Mouse (Mus musculus): ENCODE measurements at regions not wholly inside any gene's neighbourhood (a gene's known extent, or its start where the extent isn't known, plus 50 kb on each side); places are given as distances from the start of the nearest gene placed in this dataset.
"Not testable (repeated sequence)": the region's sequence is repeated elsewhere in the genome, so short reads cannot be mapped to it uniquely, and the experiment has no call there.

DNA sequence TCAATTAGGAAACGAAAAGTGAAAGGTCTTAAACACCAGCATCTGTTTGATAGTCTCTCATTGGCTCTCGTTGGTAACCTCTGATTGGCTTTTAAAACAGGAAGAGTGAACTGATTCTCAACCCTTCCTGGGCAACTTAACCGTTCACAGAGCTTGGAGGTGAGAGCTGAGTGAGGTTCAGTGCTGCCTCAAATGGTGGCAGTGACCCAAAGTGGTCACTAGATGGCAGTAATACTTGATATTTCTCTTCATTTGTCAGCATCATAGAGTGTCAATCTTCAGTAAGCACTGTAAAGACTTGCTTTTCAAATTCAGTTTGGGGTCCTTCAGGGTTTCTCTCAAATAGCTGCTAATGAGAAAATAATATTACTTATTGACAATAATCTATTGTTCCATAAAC, 321.8 kb upstream of the Gdi2 start:
- not testable (repeated sequence) for DNase-seq (ENCODE audit: low spot score in 2 of 2)

GRCm38 (mm10) chr13:3221005-3221621, 316.8 kb upstream of the Gdi2 start:
- not testable (repeated sequence) for DNase-seq (ENCODE audit: low spot score in 2 of 2)

- peak in 1 of 2 experiments; percentile 27 for DNase-seq (ENCODE audit: low spot score in 2 of 2)
These were observed 316.2 kb upstream of the Gdi2 start for GRCm38 (mm10) chr13:3221622-3222021.

DNA sequence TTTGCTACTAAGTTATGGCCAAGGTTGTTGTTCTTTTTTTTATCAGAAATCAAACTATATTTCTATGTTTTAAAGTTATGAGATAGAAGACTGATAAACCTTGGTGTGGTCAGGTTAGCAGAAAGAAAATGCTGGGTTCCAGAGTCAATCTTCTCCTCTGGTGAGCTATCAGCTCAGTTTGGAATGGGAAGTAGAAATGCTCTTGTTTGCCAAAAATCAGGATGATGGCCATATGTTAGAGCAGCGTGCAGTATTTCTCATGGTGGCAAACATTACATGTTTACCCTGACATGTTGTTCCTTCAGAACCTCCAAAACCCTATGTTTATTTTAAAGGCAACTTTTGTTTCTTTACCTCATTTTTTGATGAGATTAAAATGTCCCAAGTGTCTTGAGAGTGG, 279.5 kb upstream of the Gdi2 start:
- no peak for DNase-seq (ENCODE audit: low spot score in 2 of 2)

DNA sequence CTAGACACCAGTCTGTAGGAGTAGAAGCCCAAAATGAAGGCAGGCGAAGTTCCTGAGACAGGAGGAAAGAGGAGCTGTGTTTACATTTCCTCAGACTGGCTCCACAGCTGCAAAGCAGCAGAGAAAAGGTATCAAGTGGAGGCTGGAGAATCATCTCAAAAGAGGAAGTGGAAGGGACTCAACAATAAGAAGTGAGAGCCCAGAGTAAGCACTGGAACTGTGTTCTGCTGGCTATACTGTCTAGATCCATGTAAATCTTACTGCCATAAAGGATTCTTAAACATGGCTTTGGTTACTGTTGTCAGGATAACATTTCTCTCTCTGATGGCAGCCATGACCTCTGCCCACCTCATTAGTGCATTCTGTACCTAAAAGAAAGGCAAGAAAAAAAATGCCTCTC, 261.7 kb upstream of the Gdi2 start:
- DNase-seq (ENCODE audit: low spot score in 2 of 2), result not testable (repeated sequence)

All from left cerebral cortex, adult 8-10 months (tissue).